Mouse (Mus musculus) lung, postnatal 0 days (tissue): Measurements from ENCODE around the gene Lars2. TPM values are rescaled to one million over a fixed set of nuclear protein-coding genes. Genes with fewer than 3 reads are reported as not detected.
"Not testable (repeated sequence)": the region's sequence is repeated elsewhere in the genome, so short reads cannot be mapped to it uniquely, and the experiment has no call there.

Experiments used
- ATAC-seq: fragments of 200-750 bp; cut with Nextera tagmentation; 2 replicates; pipeline ENCODE4 v1.8.0; 2017; ENCODE audit warnings: moderate library complexity
- DNase-seq: peaks from one replicate; pipeline ENCODE4 v3.0.0-alpha.2; 2016; ENCODE audit warnings: low spot score
- H3K27ac ChIP-seq: fragments of 300-500 bp; sonication (generic); 2 replicates; pipeline ENCODE4 v1.5.1; 2014; ENCODE audit warnings: antibody characterized with exemption, mild to moderate bottlenecking, low read length, mixed read lengths
- H3K27me3 ChIP-seq: fragments of 300-500 bp; sonication (generic); replicated peaks from 2 replicates; pipeline ENCODE4 v1.6.1; 2014; ENCODE audit warnings: low read length, mixed read lengths; ENCODE audit not compliant: insufficient read depth
- H3K36me3 ChIP-seq: fragments of 300-500 bp; sonication (generic); 2 replicates; pipeline ENCODE4 v1.6.1; 2014; ENCODE audit warnings: low read length, mixed read lengths; ENCODE audit not compliant: insufficient read depth
- H3K4me1 ChIP-seq: fragments of 300-500 bp; sonication (generic); 2 replicates; pipeline ENCODE4 v1.6.1; 2014; ENCODE audit warnings: antibody characterized with exemption, low read depth, low read length, mixed read lengths; ENCODE audit not compliant: insufficient read depth
- H3K4me2 ChIP-seq: fragments of 300-500 bp; sonication (generic); replicated peaks from 2 replicates; pipeline ENCODE4 v1.6.1; 2014; ENCODE audit warnings: low read depth, mild to moderate bottlenecking, low read length, moderate library complexity, mixed read lengths
- H3K4me3 ChIP-seq: fragments of 300-500 bp; sonication (generic); 2 replicates; pipeline ENCODE4 v1.5.1; 2014; ENCODE audit warnings: low read depth, low read length
- H3K9ac ChIP-seq: fragments of 300-500 bp; sonication (generic); replicated peaks from 2 replicates; pipeline ENCODE4 v1.6.1; 2014; ENCODE audit warnings: low read depth, mild to moderate bottlenecking
- H3K9me3 ChIP-seq: fragments of 300-500 bp; sonication (generic); 2 replicates; pipeline ENCODE4 v1.6.1; 2016; ENCODE audit warnings: low read length, mixed read lengths
- CTCF ChIP-seq: IDR thresholded peaks from 2 replicates; pipeline ENCODE4 v1.5.1; 2016; ENCODE audit warnings: antibody characterized with exemption, mild to moderate bottlenecking
- EP300 ChIP-seq: IDR thresholded peaks from 2 replicates; pipeline ENCODE4 v1.6.1; 2016; ENCODE audit warnings: antibody characterized with exemption, mild to moderate bottlenecking, control low read depth
- WGBS: fragments of 180-500 bp; shearing (Covaris S2); extraction: QIAGEN DNeasy Blood & Tissue Kit; methylation state at CpG from one replicate; pipeline ENCODE4 v1.1.7; 2014; 5-methylcytosine and 5-hydroxymethylcytosine counted together
- polyA plus RNA-seq: library from polyadenylated mRNA; unstranded; fragments of >200 nt; fragmentation: Nextera tagmentation; extraction: Ambion mirVana; gene quantifications from 2 replicates; pipeline ENCODE4 v1.2.1, GENCODE M21; 2015

The Lars2 gene
- 1,202 and 1,335 TPM in 2 replicates for polyA plus RNA-seq

GRCm38 (mm10) chr9:123366708-123367385 is at the start of gene Lars2:
Lars2 (plus strand) TSS chr9:123366927.
- H3K27me3 ChIP-seq: no peaks in the 10 kb centered on the region
- TF ChIP-seq CTCF (no peak), EP300 (peak; percentile 51)
- peaks cover 3% of the 10 kb centered on the region; the same call in 1 of the 2 replicates for H3K4me1 ChIP-seq
- DNase-seq (peak; percentile 99), ATAC-seq (peak; percentile 100)
- no peaks in the 10 kb centered on the region for H3K9me3 ChIP-seq
- peak within 1 kb of the TSS; percentile 46 for H3K9ac ChIP-seq
- no peaks in the 10 kb centered on the region for H3K36me3 ChIP-seq
- H3K27ac ChIP-seq: peak within 1 kb of the TSS; percentile 71
- H3K4me3 ChIP-seq: peak within 1 kb of the TSS; percentile 60
- H3K4me2 ChIP-seq: peak within 1 kb of the TSS; percentile 64
- under 1% methylated on average over 35 of the region's 35 CpGs for WGBS

- H3K27ac ChIP-seq: no peak overlapping the region
- no peak overlapping the region for H3K4me3 ChIP-seq
- H3K27me3 ChIP-seq: no peaks in the 10 kb centered on the region
- no peaks in the 10 kb centered on the region for H3K9me3 ChIP-seq
- no peaks in the 10 kb centered on the region for H3K36me3 ChIP-seq
- H3K4me1 ChIP-seq: no peaks in the 10 kb centered on the region
- no peak overlapping the region for H3K9ac ChIP-seq
- no peak overlapping the region for H3K4me2 ChIP-seq
- DNase-seq: no peak
- ATAC-seq: no peak
- TF ChIP-seq EP300: no peak
- no peak for TF ChIP-seq CTCF
Observed at GRCm38 (mm10) chr9:123326106-123326505, 40.6 kb upstream of the Lars2 start.

- DNase-seq: no peak
- Histone ChIP-seq H3K36me3 (no peaks in the 10 kb centered on the region), H3K9ac (no peak overlapping the region), H3K27me3 (no peaks in the 10 kb centered on the region), H3K4me3 (no peak overlapping the region), H3K9me3 (no peaks in the 10 kb centered on the region), H3K4me2 (no peak overlapping the region), H3K4me1 (no peaks in the 10 kb centered on the region), H3K27ac (no peak overlapping the region)
- no peak for TF ChIP-seq CTCF
- TF ChIP-seq EP300: no peak
- 71% methylated on average over 3 of the region's 3 CpGs for WGBS
- no peak for ATAC-seq
Observed at GRCm38 (mm10) chr9:123328336-123328735, 38.4 kb upstream of the Lars2 start.

- H3K27me3 ChIP-seq: no peaks in the 10 kb centered on the region
- H3K36me3 ChIP-seq: no peaks in the 10 kb centered on the region
- no peaks in the 10 kb centered on the region for H3K9me3 ChIP-seq
- ATAC-seq: no peak
- TF ChIP-seq CTCF (no peak), EP300 (no peak)
- no peak overlapping the region for H3K9ac ChIP-seq
- H3K27ac ChIP-seq: no peak overlapping the region
- 93% methylated on average over 7 of the region's 7 CpGs for WGBS
- no peak overlapping the region for H3K4me3 ChIP-seq
- H3K4me1 ChIP-seq: no peaks in the 10 kb centered on the region
- H3K4me2 ChIP-seq: no peak overlapping the region
- DNase-seq: no peak
Observed at GRCm38 (mm10) chr9:123329831-123330230, 36.9 kb upstream of the Lars2 start.

GRCm38 (mm10) chr9:123330271-123330670 is 36.5 kb upstream of the Lars2 start:
- not testable (repeated sequence) for H3K27me3 ChIP-seq, H3K9me3 ChIP-seq, ATAC-seq, DNase-seq, H3K9ac ChIP-seq, H3K36me3 ChIP-seq, H3K4me3 ChIP-seq, H3K4me1 ChIP-seq, H3K27ac ChIP-seq, H3K4me2 ChIP-seq
- 69% methylated on average over 1 of the region's 1 CpGs for WGBS

- TF ChIP-seq CTCF (no peak), EP300 (no peak)
- no peak overlapping the region for H3K4me3 ChIP-seq
- H3K27ac ChIP-seq: no peak overlapping the region
- no peaks in the 10 kb centered on the region for H3K27me3 ChIP-seq
- H3K9ac ChIP-seq: no peak overlapping the region
- no peaks in the 10 kb centered on the region for H3K9me3 ChIP-seq
- H3K4me1 ChIP-seq: no peaks in the 10 kb centered on the region
- H3K4me2 ChIP-seq: no peak overlapping the region
- ATAC-seq: no peak
- H3K36me3 ChIP-seq: no peaks in the 10 kb centered on the region
- WGBS: 80% methylated on average over 2 of the region's 2 CpGs
- no peak for DNase-seq
Observed at GRCm38 (mm10) chr9:123333479-123333878, 33.2 kb upstream of the Lars2 start.
